Comparison of ENCODE assay signal across 16 mouse cellular contexts in genomic region chr13:113975722-113976121, GRCm38 (mm10).
A peak's percentile ranks its signal among the peaks of the same experiment; 100 is the strongest.
DNase-seq lines count a peak whose midpoint lies in the region; ATAC-seq lines count a peak whose summit lies in the region.
"Had no signal": no experiment of that assay in that cellular context is flagged by ENCODE, and none has a peak within 500 bp of the region (broad histone marks: within the 10 kb centered on the region; RNA-seq: fewer than 3 reads in every experiment).

No protein-coding gene starts in this region.

- no peaks in the 10 kb centered on the region for H3K4me1 ChIP-seq in embryonic facial prominence, embryonic 11.5 days (ENCODE audit: control insufficient read depth, insufficient read depth, low read length)
- H3K4me1 ChIP-seq in hindbrain, embryonic 16.5 days (ENCODE audit: control insufficient read depth, insufficient read depth, low read depth, low read length) = no peaks in the 10 kb centered on the region
- H3K4me1 ChIP-seq in midbrain, embryonic 15.5 days = peaks cover 5% of the 10 kb centered on the region; the same call in 1 of the 2 replicates
- H3K4me1 ChIP-seq: liver, embryonic 13.5 days had no signal

- intact Hi-C loops in heart, postnatal 25 days (cut with DNase I) = no loop called here

- H3K27me3 ChIP-seq in embryonic facial prominence, embryonic 11.5 days (ENCODE audit: control insufficient read depth, insufficient read depth, low read length) = no peaks in the 10 kb centered on the region
- H3K27me3 ChIP-seq in hindbrain, embryonic 16.5 days (replicated peaks; ENCODE audit: control insufficient read depth, insufficient read depth, low read length) = no peaks in the 10 kb centered on the region
- H3K27me3 ChIP-seq in midbrain, embryonic 15.5 days (replicated peaks) = no peaks in the 10 kb centered on the region
- H3K27me3 ChIP-seq: liver, embryonic 13.5 days; neural tube, embryonic 15.5 days had no signal

- 19% methylated on average over 6 of the region's 6 CpGs for WGBS in embryonic facial prominence, embryonic 11.5 days
- 17% methylated on average over 6 of the region's 6 CpGs for WGBS in hindbrain, embryonic 16.5 days
- 12% methylated on average over 6 of the region's 6 CpGs for WGBS in midbrain, embryonic 15.5 days

- peak; percentile 42 for DNase-seq in heart, adult 11 months
- DNase-seq in heart, postnatal 25 days (ENCODE audit: low spot score) = no peak
- DNase-seq in embryonic facial prominence, embryonic 11.5 days (ENCODE audit: low spot score) = peak; percentile 45
- DNase-seq in ovary, postnatal 10 days (ENCODE audit: low spot score) = no peak
- no peak for DNase-seq in layer of hippocampus, postnatal 10 days (ENCODE audit: low spot score in 2 of 2)
- DNase-seq: adrenal gland, postnatal 14 days; cerebellum, postnatal 14 days; heart, postnatal 14 days; kidney, adult 18-20 months; liver, embryonic 13.5 days; lung, postnatal 14 days; right cerebral cortex, postnatal 14 days had no signal

- no peak overlapping the region; the same call in 1 of the 2 replicates for H3K27ac ChIP-seq in embryonic facial prominence, embryonic 11.5 days (replicated peaks; ENCODE audit: low read depth, low read length)
- no peak overlapping the region for H3K27ac ChIP-seq in hindbrain, embryonic 16.5 days (ENCODE audit: low read depth, low read length)
- no peak overlapping the region for H3K27ac ChIP-seq in midbrain, embryonic 15.5 days
- H3K27ac ChIP-seq: liver, embryonic 13.5 days; neural tube, embryonic 15.5 days had no signal

- H3K36me3 ChIP-seq in embryonic facial prominence, embryonic 11.5 days (replicated peaks; ENCODE audit: control insufficient read depth, insufficient read depth, low read depth, low read length) = no peaks in the 10 kb centered on the region
- H3K36me3 ChIP-seq in hindbrain, embryonic 16.5 days (ENCODE audit: control insufficient read depth, insufficient read depth, low read length) = no peaks in the 10 kb centered on the region
- no peaks in the 10 kb centered on the region for H3K36me3 ChIP-seq in midbrain, embryonic 15.5 days (replicated peaks)
- H3K36me3 ChIP-seq: liver, embryonic 13.5 days; neural tube, embryonic 15.5 days had no signal

- no peak; the same call in 1 of the 2 replicates for ATAC-seq in embryonic facial prominence, embryonic 11.5 days (replicated peaks; ENCODE audit: insufficient number of reproducible peaks, low FRiP score, low TSS enrichment, low read depth)
- no peak for ATAC-seq in hindbrain, embryonic 16.5 days
- ATAC-seq in midbrain, embryonic 15.5 days (replicated peaks) = no peak
- no peak for ATAC-seq in activated CD4-positive, CD25-positive, alpha-beta regulatory T cell, adult 4 months

- H3K9me3 ChIP-seq in embryonic facial prominence, embryonic 11.5 days (replicated peaks; ENCODE audit: control insufficient read depth, low read length) = no peaks in the 10 kb centered on the region
- no peaks in the 10 kb centered on the region for H3K9me3 ChIP-seq in hindbrain, embryonic 16.5 days (ENCODE audit: control insufficient read depth, low read length)
- H3K9me3 ChIP-seq in midbrain, embryonic 15.5 days = no peaks in the 10 kb centered on the region
- H3K9me3 ChIP-seq: liver, embryonic 13.5 days; neural tube, embryonic 15.5 days had no signal

- no peak overlapping the region for H3K9ac ChIP-seq in embryonic facial prominence, embryonic 11.5 days (replicated peaks; ENCODE audit: low read length)
- no peak overlapping the region for H3K9ac ChIP-seq in hindbrain, embryonic 16.5 days (ENCODE audit: low read depth, low read length)
- H3K9ac ChIP-seq in midbrain, embryonic 15.5 days = no peak overlapping the region
- H3K9ac ChIP-seq: liver, embryonic 13.5 days; neural tube, embryonic 15.5 days had no signal

- H3K4me2 ChIP-seq in embryonic facial prominence, embryonic 11.5 days (ENCODE audit: low read depth, low read length) = no peak overlapping the region
- H3K4me2 ChIP-seq in hindbrain, embryonic 16.5 days (ENCODE audit: low read length) = peak overlapping the region; percentile 15; the same call in 1 of the 2 replicates
- 0 out of 2 replicates have a peak overlapping the region, but pooled peaks have one; percentile 27 for H3K4me2 ChIP-seq in midbrain, embryonic 15.5 days
- H3K4me2 ChIP-seq: liver, embryonic 13.5 days; neural tube, embryonic 15.5 days had no signal

- no peak overlapping the region for H3K4me3 ChIP-seq in embryonic facial prominence, embryonic 11.5 days (ENCODE audit: low read depth, low read length)
- no peak overlapping the region for H3K4me3 ChIP-seq in hindbrain, embryonic 16.5 days (ENCODE audit: low read length)
- no peak overlapping the region for H3K4me3 ChIP-seq in midbrain, embryonic 15.5 days
- H3K4me3 ChIP-seq: liver, embryonic 13.5 days; neural tube, embryonic 15.5 days had no signal

Comparison
In these comparisons a context has a peak if more than half of its experiments do, and no peak if none do; other contexts are left out.
1. DNase-seq: peak in heart, adult 11 months (single experiment) and embryonic facial prominence, embryonic 11.5 days (single experiment); none in heart, postnatal 25 days (single experiment), ovary, postnatal 10 days (single experiment) and layer of hippocampus, postnatal 10 days (0 of 2).